Mouse (Mus musculus): ENCODE results near the gene 6430531B16Rik.

DNA sequence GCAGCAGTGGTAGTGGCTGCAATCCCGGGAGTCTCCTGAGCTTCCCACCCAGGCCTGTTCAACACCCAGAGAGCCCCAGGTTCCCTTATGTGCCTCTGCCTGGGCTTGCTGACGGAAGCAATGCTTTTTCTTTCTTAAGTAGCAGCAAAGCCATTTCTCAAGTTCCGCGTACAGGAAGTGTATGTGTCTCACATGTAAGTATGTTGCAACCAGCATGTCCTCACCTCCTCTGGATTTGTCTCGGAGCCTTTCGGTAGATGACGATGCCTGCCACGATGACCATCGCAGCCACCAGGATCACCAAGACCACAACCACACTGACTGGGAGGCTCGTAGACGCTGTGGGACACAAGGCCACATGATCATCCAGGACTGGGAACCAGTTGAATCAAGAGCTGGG, 6.0 kb upstream of the 6430531B16Rik start:
- TF ChIP-seq POLR2AphosphoS5 (IDR thresholded peaks at IDR 0.05; ENCODE audit: insufficient replicate concordance, low read depth, low read length) (no peak), CTCF (IDR thresholded peaks at IDR 0.05; ENCODE audit: low read depth, low read length) (no peak), GATA1 (IDR thresholded peaks at IDR 0.05; ENCODE audit: borderline replicate concordance, low read length) (no peak)

Measured in G1E (cell line).